Mouse (Mus musculus) lung, adult 2 months (tissue): ENCODE results near the gene Usp35. TPM values are rescaled to one million over a fixed set of nuclear protein-coding genes. Genes with fewer than 3 reads are reported as not detected.

Experiments used
- DNase-seq: peaks from one replicate; pipeline ENCODE4 v3.0.0; 2022
- H3K4me1 ChIP-seq: fragments of 200-500 bp; 2 replicates; pipeline ENCODE4 v1.6.1; 2011; ENCODE audit warnings: low read length; ENCODE audit not compliant: control insufficient read depth, insufficient read depth
- H3K4me3 ChIP-seq: fragments of 200-500 bp; replicated peaks from 2 replicates; pipeline ENCODE3; 2011; ENCODE audit warnings: low read depth, mild to moderate bottlenecking, control low read depth, low read length; ENCODE audit errors: extremely low read depth
- CTCF ChIP-seq: fragments of 200-500 bp; IDR thresholded peaks from 2 replicates; pipeline ENCODE4 v1.5.1; 2011; ENCODE audit warnings: mild to moderate bottlenecking, low read length, control low read depth; ENCODE audit not compliant: insufficient read depth
- POLR2A ChIP-seq: fragments of 200-500 bp; IDR thresholded peaks from 2 replicates; pipeline ENCODE4 v1.6.1; 2011; ENCODE audit warnings: low read depth, mild to moderate bottlenecking, control low read depth, low read length, borderline replicate concordance; ENCODE audit errors: extremely low read depth
- WGBS: fragments of 180-500 bp; shearing (Covaris S2); methylation state at CpG from one replicate; pipeline ENCODE4 v1.1.7; 2018; 5-methylcytosine and 5-hydroxymethylcytosine counted together
- polyA plus RNA-seq: library from polyadenylated mRNA; depleted of rRNA; stranded (reverse); fragments of >200 nt; gene quantifications from 2 replicates; pipeline ENCODE4 v1.2.3, GENCODE M21; 2012; rRNA removed

The Usp35 gene
- polyA plus RNA-seq, 1 experiment, result 9.2 TPM

- DNase-seq, result no peak
- 93% methylated on average over 6 of the region's 6 CpGs for WGBS
- no peak overlapping the region for H3K4me3 ChIP-seq
- TF ChIP-seq CTCF (no peak), POLR2A (no peak)
- H3K4me1 ChIP-seq, result no peaks in the 10 kb centered on the region
Measured at GRCm38 (mm10) chr7:97298943-97299342, 32.9 kb downstream of the Usp35 start.

DNA sequence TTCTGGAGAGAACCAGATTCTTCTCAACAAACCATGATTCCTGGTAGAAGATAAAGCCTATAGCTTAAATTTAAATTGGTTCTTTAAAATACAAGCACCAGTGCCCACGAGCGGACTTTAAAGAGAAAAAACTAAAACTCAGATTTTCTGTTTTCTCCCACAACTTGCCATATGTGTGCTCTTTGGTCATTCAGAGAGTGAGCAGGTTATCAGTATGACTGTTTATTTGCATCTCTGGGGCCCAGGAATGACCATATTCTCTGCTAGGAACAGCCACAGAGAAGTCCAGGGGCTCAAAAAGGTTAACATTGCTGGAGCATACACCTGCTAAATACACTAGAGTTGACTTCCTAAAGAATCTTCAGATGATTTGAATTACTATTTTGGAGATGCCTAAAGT is 33.5 kb downstream of the Usp35 start:
- over 99% methylated on average over 2 of the region's 2 CpGs for WGBS
- DNase-seq, result no peak
- Histone ChIP-seq H3K4me3 (no peak overlapping the region), H3K4me1 (no peaks in the 10 kb centered on the region)
- no peak for TF ChIP-seq CTCF
- no peak for TF ChIP-seq POLR2A

- H3K4me1 ChIP-seq, result no peaks in the 10 kb centered on the region
- TF ChIP-seq CTCF, result peak; percentile 46
- no peak for TF ChIP-seq POLR2A
- H3K4me3 ChIP-seq, result no peak overlapping the region
- WGBS, result 5% methylated on average over 2 of the region's 2 CpGs
- peak; percentile 48 for DNase-seq
Measured at GRCm38 (mm10) chr7:97297466-97297865, 34.4 kb downstream of the Usp35 start.

- TF ChIP-seq CTCF (no peak), POLR2A (no peak)
- 45% methylated on average over 2 of the region's 2 CpGs for WGBS
- Histone ChIP-seq H3K4me1 (no peaks in the 10 kb centered on the region), H3K4me3 (no peak overlapping the region)
- DNase-seq, result no peak
Measured at GRCm38 (mm10) chr7:97296986-97297385, 34.8 kb downstream of the Usp35 start.

DNA sequence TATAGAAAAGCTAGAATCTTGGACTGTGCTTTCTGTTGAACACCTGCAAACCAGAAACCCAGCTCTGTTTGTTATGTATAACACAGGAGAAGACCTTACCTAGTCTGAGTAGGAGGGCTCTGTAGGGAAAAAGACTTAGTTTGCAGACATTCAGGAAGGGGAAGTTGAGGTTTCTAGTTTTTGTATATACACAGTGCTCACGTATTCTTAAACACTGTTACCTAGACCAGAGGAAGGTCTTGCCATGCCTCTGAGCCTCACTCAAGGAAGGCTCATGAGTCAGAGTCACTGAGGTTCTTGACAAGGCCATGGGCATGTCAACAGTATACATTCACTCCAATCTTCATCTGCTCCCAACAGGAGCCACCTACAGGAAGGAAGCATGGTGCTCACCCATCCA is 60.8 kb downstream of the Usp35 start:
- WGBS, result 65% methylated on average over 1 of the region's 1 CpGs
- no peak for DNase-seq
- Histone ChIP-seq H3K4me1 (peaks cover 2% of the 10 kb centered on the region; the same call in 1 of the 2 replicates), H3K4me3 (no peak overlapping the region)
- TF ChIP-seq POLR2A, result no peak

GRCm38 (mm10) chr7:97270367-97270766 is 61.5 kb downstream of the Usp35 start:
- DNase-seq, result no peak
- TF ChIP-seq CTCF (no peak), POLR2A (no peak)
- Histone ChIP-seq H3K4me1 (peaks cover 2% of the 10 kb centered on the region; the same call in 1 of the 2 replicates), H3K4me3 (no peak overlapping the region)

- Histone ChIP-seq H3K4me1 (peaks cover 5% of the 10 kb centered on the region), H3K4me3 (no peak overlapping the region)
- 7% methylated on average over 1 of the region's 1 CpGs for WGBS
- DNase-seq, result no peak
- TF ChIP-seq CTCF, result no peak
- no peak for TF ChIP-seq POLR2A
Measured at GRCm38 (mm10) chr7:97262541-97262940, 69.3 kb downstream of the Usp35 start.

Other genes starting within 250 kb of the Usp35 start
- gene Kctd21, start 307 bp upstream of the Usp35 start, polyA plus RNA-seq, result 7.9 and 11.5 TPM in 2 replicates
- gene Alg8, start 39.6 kb upstream of the Usp35 start, polyA plus RNA-seq, result 7.4 and 9.3 TPM in 2 replicates
- gene Ndufc2, start 68.0 kb upstream of the Usp35 start, polyA plus RNA-seq, result 134 and 135 TPM in 2 replicates
- 72.8 and 95.2 TPM in 2 replicates for gene Thrsp, start 85.7 kb upstream of the Usp35 start, polyA plus RNA-seq
- 4.0 and 6.7 TPM in 2 replicates for gene Kctd14, start 119.3 kb upstream of the Usp35 start, polyA plus RNA-seq
- gene Ints4, start 148.9 kb upstream of the Usp35 start, polyA plus RNA-seq, result 52.7 and 69.7 TPM in 2 replicates
- 16.9 and 25.6 TPM in 2 replicates for gene Aamdc, start 247.5 kb upstream of the Usp35 start, polyA plus RNA-seq
- gene Rsf1, start 247.9 kb upstream of the Usp35 start, polyA plus RNA-seq, result 1.7 and 3.2 TPM in 2 replicates